Mouse (Mus musculus) urinary bladder, postnatal 10 days (tissue): Measurements from ENCODE around the gene Kctd12b.
"Not testable (repeated sequence)": the region's sequence is repeated elsewhere in the genome, so short reads cannot be mapped to it uniquely, and the experiment has no call there.

Experiments
- DNase-seq: peaks from one replicate; pipeline ENCODE4 v3.0.0; 2022; ENCODE audit warnings: low spot score

The Kctd12b gene

DNA sequence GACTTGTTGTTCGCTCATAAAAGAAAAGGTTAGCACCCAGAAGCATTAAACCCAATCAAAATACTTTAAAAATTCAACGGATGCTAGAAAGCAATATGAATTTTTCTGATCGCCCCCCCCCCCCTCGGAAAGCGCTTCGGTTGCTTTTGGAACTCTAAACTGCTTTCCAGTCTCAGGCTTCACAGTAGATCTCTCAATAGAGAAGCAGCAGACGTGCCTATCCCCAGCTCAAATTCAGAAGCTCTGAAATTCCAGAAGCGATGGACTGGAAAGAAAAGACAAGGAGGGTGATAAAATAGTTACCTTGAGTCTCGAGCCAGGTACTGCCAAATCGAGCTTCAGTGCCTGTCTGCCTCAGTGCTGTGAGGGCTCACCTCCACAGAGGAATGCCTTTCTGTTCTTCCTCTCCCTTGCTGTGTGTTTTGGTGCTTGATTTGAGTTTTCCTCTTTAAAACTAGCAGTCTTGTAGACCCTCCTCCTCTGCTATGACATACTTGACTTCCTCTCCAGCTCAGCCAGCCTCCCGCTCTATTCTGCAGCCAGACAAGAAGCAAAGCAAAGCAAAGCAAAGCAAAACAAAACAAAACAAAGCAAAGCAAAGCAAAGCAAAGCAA lies at the start of gene Kctd12b:
Gene Kctd12b, minus strand, starts transcription at position 610 of the 614 bp plus-strand sequence.
- DNase-seq, result no peak

DNA sequence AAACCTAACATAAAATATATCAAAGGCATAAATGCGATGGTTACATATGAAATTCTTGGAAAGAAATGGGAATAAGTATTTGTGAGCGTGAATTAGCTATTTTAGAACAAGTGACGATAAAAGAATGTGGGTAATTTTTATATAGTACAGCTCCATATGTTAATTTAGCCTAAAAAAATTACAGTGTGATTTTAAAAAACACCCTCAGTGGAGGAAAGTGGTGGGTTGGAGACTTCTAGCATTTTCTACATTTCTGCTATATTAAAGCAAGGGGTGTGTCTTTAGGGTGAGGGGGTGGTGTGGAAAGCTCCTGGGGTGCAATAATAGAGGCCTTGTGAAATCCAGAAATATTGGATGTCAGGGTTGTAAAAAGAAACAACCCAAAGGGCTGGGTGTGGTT lies 46.3 kb upstream of the Kctd12b start:
- no peak for DNase-seq

DNA sequence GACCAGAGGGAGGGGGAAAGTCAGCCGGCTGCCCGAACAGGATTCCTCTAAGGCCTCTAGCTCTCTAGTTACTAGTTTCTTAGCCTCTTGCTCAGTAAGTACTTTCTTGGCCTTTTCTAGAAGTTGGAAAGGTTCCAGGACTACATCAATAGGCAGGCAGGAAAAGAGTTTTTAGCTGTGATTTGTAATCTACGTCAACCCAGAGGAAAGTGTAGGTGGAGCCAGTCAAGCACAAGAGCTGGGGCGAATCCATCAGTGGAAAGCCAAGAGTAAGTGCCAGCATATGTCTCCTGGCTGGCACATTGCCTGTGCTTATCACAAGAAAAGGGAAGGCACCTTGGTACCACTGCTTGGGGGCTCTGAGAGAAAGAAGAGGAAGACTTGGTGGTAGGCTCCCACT lies 39.5 kb upstream of the Kctd12b start:
- DNase-seq, result no peak

DNA sequence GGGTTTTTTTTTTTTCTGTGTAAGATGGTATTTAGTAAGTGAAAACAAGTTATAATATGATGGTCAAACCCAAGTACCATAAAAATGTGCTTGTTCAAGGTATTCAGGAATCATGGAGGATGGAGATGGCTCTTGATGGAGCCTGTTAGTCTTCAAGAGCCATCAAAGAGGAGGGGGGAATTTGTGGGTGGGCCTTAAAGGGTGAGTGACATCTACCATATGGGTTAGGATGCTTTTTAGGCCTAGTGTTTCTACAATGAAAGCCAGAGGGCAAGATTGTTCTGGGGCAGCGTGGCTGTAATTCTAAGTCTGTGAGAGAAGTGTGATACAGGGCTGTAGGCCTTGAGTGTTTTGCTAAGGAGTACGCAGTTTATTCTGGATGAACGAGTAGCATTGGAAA lies 28.2 kb upstream of the Kctd12b start:
- DNase-seq, result no peak

DNA sequence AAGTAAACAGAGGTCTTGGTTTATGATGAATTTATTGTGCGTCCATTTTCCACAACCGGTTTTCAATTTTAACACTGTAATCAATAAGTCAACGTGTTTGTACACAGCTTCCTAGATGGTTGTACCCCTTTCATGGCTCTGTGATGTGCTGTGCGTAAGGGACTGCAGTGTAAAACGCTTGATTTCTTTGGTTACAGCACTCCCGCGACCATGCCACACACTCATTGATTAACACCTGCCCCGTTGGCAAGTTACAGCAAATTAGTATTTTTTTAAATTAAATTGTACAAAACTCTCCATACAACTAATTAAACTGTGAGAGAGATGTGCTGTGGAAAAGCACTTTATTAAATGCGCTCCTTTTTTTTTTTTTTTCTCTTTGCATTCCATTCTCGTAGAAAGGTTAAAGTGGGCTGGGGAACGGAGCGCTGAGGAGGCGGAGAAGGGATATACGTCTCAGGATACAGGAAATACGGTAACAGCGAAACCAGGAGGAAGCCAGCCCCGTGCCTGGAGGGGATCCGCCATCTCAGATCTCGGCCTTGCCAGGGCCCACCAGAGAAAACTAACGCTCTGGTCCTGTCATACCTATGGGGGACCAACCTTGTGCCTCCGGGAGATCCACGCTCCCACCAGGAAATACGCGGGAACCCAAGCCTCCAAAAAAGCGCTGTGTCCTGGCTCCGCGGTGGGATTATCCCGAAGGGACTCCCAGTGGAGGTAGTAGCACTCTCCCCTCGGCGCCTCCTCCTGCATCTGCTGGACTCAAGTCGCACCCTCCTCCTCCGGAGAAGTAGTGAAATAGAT lies 27.1 kb upstream of the Kctd12b start, which contains the start of gene Nbdy:
Gene Nbdy, plus strand, starts transcription at position 481 of the 807 bp plus-strand sequence.
- no peak for DNase-seq

DNA sequence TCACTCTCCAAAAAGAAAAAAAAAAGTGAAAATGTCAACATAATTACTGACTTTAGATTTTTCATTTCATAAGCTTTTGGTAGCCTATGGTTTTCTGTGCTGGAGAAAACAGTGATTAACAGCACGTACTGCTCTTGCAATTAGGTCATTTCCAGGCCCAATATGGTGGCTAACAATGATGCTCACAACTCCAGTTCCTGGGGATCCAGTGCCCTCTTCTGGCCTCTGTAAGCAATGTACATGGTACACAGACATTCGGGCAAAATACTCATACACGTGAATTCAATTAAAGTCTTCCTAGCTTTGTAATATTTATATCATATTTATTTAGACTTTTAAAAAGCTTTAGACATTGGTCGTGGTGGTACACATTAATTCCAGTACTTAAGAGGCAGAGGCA lies 23.4 kb upstream of the Kctd12b start:
- no peak for DNase-seq

DNA sequence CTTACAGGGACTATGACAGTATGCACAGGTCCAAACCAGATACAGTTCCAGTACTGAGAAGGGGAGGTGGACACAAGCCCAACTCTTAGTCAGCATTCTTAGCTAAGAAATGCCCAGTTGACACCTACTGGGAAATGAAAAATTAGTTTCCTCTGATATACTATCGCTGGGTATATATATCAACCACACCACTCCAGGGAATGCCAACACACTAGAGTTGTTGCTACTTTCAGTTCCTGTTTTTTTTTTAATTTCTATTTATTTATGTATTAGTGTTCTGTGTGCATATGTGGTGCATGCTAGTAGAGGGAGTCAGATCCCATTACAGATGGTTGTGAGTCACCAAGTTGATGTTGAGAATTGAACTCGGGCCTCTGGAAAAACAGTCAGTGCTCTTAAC lies 20.5 kb upstream of the Kctd12b start:
- no peak for DNase-seq

DNA sequence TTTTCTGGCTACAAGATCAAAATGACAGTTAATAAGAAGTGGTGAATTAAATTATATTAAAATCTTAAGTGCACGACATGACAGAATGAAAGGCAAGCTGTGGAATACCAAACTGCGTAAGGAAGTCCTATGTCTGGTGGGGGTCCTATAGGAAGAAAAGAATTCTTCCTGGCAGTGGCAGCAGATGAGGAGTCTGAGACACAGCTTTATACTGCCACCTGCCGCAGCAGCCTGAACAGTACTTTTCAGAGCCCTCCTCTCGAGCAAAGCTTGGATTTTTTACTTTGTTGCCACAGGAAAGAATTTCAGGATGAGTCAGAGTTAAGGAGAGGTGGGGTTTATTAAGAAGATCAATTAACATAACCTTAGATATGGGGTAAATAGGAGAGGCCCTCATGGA lies 11.5 kb upstream of the Kctd12b start:
- no peak for DNase-seq

DNA sequence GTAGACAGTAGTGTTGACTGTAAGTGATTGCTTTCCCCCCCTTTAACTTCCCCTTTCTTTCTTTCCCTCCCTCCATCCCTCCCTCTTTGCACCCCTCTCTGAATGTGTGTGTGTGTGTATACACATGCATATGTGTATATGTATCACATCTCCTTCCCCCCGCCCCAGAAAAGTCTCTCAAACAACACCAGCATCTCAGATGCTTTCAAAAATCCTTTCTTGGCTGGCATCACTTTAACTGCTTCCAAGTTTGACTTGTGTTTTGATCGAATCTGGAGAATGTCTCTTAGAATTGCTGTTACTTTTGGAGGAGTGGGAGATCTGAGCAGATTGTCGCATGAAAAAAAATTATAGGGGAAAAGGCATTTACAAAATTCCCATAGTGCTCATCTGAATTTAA lies 4.3 kb upstream of the Kctd12b start:
- no peak for DNase-seq

DNA sequence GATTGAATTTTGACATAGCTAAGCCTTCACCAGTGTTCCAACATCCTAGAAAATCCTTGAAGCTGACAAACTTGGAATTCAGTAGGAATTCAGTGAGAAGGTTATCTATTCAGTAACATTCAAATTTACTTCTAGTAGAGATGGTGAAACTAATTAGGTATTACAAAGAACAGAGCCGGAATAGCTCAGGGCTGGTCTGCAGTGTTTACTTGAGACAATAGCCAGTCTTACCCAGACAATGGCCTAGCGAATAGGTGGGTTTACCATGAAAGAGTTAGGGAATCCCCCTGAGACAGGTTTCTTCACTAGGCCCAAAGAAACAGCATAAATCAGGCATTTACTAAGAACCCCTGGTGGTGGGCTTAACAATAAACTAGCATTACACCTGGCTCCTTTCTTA lies 28.0 kb downstream of the Kctd12b start:
- not testable (repeated sequence) for DNase-seq

DNA sequence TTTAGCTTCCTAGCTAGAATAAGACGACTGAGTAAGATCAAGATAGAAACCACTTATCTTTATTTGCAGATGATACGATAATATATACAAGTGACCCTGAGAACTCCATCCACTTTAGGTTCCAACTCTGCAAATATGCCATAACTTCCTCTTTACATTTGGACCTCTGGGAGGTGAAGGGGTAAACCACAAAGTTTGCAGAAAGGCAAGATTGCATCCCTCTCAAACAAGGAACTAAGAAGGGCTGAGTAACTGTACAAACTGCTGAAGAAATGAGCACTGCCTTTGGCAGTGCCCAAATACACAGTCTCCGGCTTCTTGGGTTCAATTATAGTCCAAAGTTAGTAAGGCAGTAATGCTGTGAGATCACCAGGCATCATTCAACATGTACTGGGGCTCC lies 31.3 kb downstream of the Kctd12b start:
- no peak for DNase-seq

DNA sequence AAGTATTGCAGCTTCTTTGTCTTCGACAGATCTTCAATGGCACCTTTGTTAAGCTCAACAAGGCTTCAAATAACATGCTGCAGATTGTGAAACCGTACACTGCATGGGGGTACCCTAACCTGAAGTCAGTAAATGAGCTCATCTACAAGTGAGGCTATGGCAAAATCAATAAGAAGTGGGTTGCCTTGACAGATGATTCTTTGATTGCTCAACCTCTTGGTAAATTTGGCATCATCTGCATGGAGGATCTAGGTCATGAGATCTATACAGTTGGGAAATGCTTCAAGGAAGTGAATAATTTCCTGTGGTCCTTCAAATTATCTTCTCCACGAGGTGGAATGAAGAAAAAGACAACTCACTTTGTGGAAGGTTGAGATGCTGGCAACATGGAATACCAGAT lies 39.2 kb downstream of the Kctd12b start:
- DNase-seq, result no peak

DNA sequence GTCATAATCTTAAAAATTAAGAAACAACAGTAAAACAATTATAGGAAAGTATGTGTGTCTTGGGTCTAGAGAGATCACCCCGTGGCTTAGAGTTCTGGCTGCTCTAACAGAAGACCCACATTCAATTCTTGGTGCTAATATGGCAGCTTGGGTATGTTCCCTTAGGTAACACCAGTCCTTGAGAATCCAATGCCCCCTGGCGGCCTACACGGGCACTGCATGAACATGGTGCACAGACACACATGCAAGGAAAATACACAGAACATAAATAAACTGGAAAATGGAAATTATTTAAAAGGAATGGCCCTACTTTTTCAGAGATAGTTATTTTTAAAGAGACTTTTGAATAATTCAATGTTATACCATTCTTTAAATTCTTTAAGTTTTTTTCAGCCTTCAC lies 55.6 kb downstream of the Kctd12b start:
- DNase-seq, result no peak

DNA sequence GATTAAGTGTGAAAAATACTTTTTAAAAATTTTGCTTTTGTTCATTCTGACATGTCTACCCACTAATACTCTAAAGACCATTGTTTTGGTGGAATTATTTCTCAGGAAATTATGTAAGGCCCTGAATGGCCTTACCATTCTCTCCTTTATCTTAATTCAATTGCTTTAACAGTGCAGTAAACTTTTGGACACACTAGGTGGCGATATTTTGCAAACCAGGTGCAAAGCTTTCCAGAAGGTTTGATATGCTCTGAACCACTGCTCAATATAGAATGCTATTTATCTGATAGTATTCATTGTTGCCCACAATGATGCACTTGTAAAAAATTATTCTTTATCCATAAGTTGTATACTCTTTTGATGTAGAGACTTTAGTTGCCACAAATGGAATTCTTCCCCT lies 59.9 kb downstream of the Kctd12b start:
- no peak for DNase-seq
